Mouse (Mus musculus) G1E (cell line): ENCODE measurements around the gene Lgals12. TPM values are rescaled to one million over a fixed set of nuclear protein-coding genes. Genes with fewer than 3 reads are reported as not detected.

Source experiments
- ATAC-seq: 2 replicates; pipeline ENCODE4 v1.8.0; 2016; ENCODE audit warnings: mild to moderate bottlenecking; ENCODE audit not compliant: insufficient number of reproducible peaks, poor library complexity, low FRiP score, severe bottlenecking; ENCODE audit errors: extremely low read depth
- DNase-seq: peaks from one replicate; pipeline ENCODE4 v3.0.0; 2012; ENCODE audit warnings: low spot score
- H3K27me3 ChIP-seq: 2 replicates; pipeline ENCODE4 v1.6.1; 2012; ENCODE audit warnings: mild to moderate bottlenecking, low read length, inconsistent platforms; ENCODE audit not compliant: insufficient read depth
- H3K36me3 ChIP-seq: replicated peaks from 2 replicates; pipeline ENCODE3; 2012; ENCODE audit warnings: mild to moderate bottlenecking, inconsistent platforms
- H3K4me1 ChIP-seq: 2 replicates; pipeline ENCODE4 v1.6.1; 2012; ENCODE audit warnings: low read depth, low read length, inconsistent platforms, mixed read lengths; ENCODE audit not compliant: insufficient read depth
- H3K4me3 ChIP-seq: 2 replicates; pipeline ENCODE4 v1.5.1; 2012; ENCODE audit warnings: low read depth, mild to moderate bottlenecking, inconsistent platforms, low read length, moderate library complexity, mixed read lengths
- H3K9me3 ChIP-seq: replicated peaks from 2 replicates; pipeline ENCODE4 v1.6.1; 2012; ENCODE audit warnings: inconsistent platforms
- CTCF ChIP-seq: IDR thresholded peaks from 2 replicates; pipeline ENCODE4 v1.5.1; 2012; ENCODE audit warnings: low read depth, low read length, inconsistent platforms, mixed read lengths
- GATA1 ChIP-seq: IDR thresholded peaks from 2 replicates; pipeline ENCODE4 v1.6.1; 2012; ENCODE audit warnings: borderline replicate concordance, low read length, inconsistent platforms, mixed read lengths
- GATA2 ChIP-seq: IDR thresholded peaks from 2 replicates; pipeline ENCODE4 v1.6.1; 2012; ENCODE audit warnings: low read depth, low read length, inconsistent platforms, borderline replicate concordance
- POLR2AphosphoS5 ChIP-seq: IDR thresholded peaks from 2 replicates; pipeline ENCODE4 v1.6.1; 2012; ENCODE audit warnings: low read depth, low read length, inconsistent platforms; ENCODE audit not compliant: insufficient replicate concordance
- TAL1 ChIP-seq: conservative IDR thresholded peaks from 2 replicates; pipeline ENCODE4 v1.6.1; 2012; ENCODE audit warnings: low read depth, low read length, inconsistent platforms, mixed read lengths
- polyA plus RNA-seq: library from polyadenylated mRNA; stranded (reverse); fragments of >175 nt; gene quantifications from 2 replicates; pipeline ENCODE4 v1.2.3, GENCODE M21; 2012
- total RNA-seq, 2 experiments: library from RNA; stranded (forward) in 1 of 2; stranded (reverse) in 1 of 2; fragments of 200-1000 nt in 1 of 2; fragments of >200 nt in 1 of 2; fragmentation: Nextera tagmentation in 1 of 2; gene quantifications; 2 replicates each; pipeline ENCODE4 v1.2.3; 2014 to 2017

Gene Lgals12
- total and polyA plus RNA-seq, 3 experiments = not detected

DNA sequence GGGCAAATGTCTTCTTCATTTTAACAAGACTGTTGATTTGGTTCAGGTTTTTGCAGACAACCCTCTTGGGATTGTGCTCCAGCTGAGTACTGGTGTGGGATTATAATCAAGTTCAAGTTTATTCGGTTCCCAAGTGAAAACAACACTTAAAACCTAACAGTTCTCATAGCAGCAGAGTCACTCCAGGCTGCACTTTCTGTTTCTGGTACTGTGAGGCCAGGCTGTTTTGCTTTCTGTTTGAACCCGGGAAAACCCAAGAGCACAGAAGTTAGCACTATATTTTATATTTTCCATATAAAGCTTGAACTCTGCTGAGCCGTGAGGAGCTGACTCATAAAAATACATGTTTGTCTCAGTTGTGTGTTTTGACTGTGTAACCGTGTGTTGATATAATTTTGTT is 48.3 kb downstream of the Lgals12 start:
- Histone ChIP-seq H3K4me3 (no peak overlapping the region), H3K27me3 (peaks cover 20% of the 10 kb centered on the region), H3K4me1 (no peaks in the 10 kb centered on the region), H3K9me3 (no peaks in the 10 kb centered on the region), H3K36me3 (no peaks in the 10 kb centered on the region)
- TF ChIP-seq TAL1 (no peak), POLR2AphosphoS5 (no peak), GATA1 (no peak), GATA2 (no peak), CTCF (no peak)
- ATAC-seq (no peak), DNase-seq (no peak)

DNA sequence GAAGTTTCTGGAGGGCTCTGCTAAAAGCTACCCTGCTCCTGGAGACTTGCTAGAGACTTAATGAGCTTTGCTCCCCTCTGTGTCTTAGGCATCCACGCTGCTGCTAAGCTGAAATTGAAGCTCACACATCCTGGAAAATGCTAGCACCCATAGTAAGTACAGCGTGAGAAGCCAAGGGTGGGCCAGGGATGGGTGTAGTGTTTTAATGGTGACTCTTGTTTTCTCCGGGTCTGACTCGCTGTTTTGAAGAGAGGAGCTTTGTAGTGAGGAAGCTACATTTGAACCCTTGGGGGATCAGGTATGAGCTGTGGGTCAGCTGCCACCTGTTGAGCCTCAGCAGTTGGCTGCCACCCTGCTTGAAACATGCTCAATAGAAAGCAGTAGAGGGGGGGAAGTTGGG is 49.1 kb downstream of the Lgals12 start:
- DNase-seq (no peak), ATAC-seq (no peak)
- TF ChIP-seq GATA1 (no peak), TAL1 (no peak), POLR2AphosphoS5 (no peak), CTCF (no peak), GATA2 (no peak)
- Histone ChIP-seq H3K27me3 (peaks cover 20% of the 10 kb centered on the region), H3K9me3 (no peaks in the 10 kb centered on the region), H3K36me3 (no peaks in the 10 kb centered on the region), H3K4me3 (no peak overlapping the region), H3K4me1 (no peaks in the 10 kb centered on the region)

DNA sequence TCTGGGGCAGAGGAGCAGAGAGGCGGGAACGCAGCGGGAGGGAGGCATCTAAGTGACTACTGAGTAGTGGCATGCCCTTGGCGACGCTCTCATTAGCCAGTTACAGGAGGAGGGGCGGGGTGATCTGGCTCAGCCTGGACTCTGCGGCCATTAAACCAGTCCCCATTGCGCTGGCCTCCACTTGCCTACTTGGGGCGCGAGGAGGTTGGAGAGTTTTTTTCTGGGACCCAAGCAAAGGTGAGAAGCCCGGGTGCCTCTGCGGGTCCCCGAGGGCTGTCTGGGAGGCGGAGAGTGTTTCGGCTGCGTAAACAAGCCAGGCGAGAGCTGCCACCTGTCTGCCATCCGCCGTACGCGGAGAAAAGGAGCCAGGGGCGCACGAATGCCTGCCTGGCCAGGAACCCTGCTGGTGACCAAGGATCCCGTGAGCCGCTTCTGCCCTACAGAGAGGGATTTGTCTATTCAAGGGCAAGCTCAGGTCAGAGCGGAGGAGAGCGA is 49.6 kb downstream of the Lgals12 start, which contains the start of gene Pla2g16:
Gene Pla2g16 (plus strand): TSS at position 132 of the 495 bp plus-strand sequence.
- ATAC-seq (no peak), DNase-seq (no peak)
- Histone ChIP-seq H3K4me1 (no peaks in the 10 kb centered on the region), H3K9me3 (no peaks in the 10 kb centered on the region), H3K27me3 (peaks cover 20% of the 10 kb centered on the region), H3K4me3 (no peak within 1 kb of the TSS), H3K36me3 (no peaks in the 10 kb centered on the region)
- TF ChIP-seq GATA2 = no peak
- no peak for TF ChIP-seq CTCF
- no peak for TF ChIP-seq POLR2AphosphoS5
- TF ChIP-seq TAL1 = no peak
- no peak for TF ChIP-seq GATA1

DNA sequence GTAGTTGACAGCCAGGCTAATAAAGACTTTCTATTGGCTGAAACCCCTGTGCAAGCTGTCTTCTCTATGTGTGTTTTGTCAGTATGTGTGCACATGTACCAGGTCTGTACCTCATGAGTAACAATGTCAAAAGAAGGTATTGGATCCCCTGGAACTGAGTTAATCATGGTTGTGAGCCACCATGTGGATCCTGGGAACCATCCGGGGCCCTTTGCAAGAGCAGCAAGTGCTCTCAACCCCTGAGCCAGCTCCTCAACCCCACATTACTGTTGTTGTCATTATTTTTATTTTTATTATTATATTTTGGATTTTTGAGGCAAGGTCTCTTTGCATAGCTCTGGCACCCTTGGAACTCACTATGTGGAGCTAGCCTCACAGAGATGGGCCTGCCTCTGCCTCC is 50.4 kb downstream of the Lgals12 start:
- DNase-seq = no peak
- peaks cover 20% of the 10 kb centered on the region for H3K27me3 ChIP-seq
- ATAC-seq = no peak
- no peak for TF ChIP-seq TAL1
- TF ChIP-seq CTCF = no peak
- H3K4me1 ChIP-seq = no peaks in the 10 kb centered on the region
- H3K9me3 ChIP-seq = no peaks in the 10 kb centered on the region
- no peaks in the 10 kb centered on the region for H3K36me3 ChIP-seq
- H3K4me3 ChIP-seq = no peak overlapping the region

DNA sequence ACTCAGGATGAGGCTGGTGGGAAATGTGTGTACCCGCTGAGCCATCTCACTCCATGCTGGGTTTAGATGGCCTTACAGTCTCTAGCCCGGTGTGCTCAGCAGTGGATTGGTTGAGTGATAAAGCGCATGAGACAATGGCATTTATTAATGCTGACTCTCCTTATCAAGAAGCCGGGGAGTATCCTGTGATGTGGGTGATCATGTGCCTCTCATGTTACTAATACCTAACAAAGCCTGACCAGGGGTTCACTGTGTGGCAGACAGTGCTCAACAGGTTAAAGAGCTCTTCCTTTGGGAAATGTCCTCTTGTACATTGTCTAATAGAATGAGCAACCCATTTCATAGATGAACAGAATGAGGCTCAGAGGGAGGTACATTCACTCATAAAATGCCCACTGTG is 52.1 kb downstream of the Lgals12 start:
- TF ChIP-seq POLR2AphosphoS5 (no peak), TAL1 (no peak), GATA2 (no peak), GATA1 (no peak), CTCF (no peak)
- Histone ChIP-seq H3K36me3 (no peaks in the 10 kb centered on the region), H3K27me3 (peaks cover 18% of the 10 kb centered on the region), H3K4me3 (no peak overlapping the region), H3K9me3 (no peaks in the 10 kb centered on the region), H3K4me1 (no peaks in the 10 kb centered on the region)
- no peak for ATAC-seq
- DNase-seq = no peak

DNA sequence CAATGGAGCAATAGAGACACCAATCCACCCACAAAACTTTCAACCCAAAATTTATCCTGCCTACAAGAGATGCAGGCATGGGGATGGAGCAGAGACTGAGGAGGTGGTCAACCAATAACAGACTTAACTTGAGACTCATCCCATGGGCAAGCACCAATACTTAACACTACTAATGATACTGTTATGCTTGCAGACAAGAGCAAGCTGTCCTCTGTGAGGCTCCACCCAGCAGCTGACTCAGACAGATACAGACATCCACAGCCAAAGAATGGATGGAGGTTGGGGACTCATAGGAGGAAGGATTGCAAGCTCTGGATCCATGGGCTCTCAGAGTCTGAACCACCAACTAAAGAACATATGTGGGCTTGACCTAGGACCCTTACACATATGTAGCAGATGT is 53.6 kb downstream of the Lgals12 start:
- ATAC-seq = no peak
- H3K4me3 ChIP-seq = no peak overlapping the region
- DNase-seq = no peak
- H3K9me3 ChIP-seq = no peaks in the 10 kb centered on the region
- H3K4me1 ChIP-seq = no peaks in the 10 kb centered on the region
- H3K27me3 ChIP-seq = peaks cover 12% of the 10 kb centered on the region
- TF ChIP-seq CTCF (no peak), GATA1 (no peak), TAL1 (no peak)
- no peaks in the 10 kb centered on the region for H3K36me3 ChIP-seq

DNA sequence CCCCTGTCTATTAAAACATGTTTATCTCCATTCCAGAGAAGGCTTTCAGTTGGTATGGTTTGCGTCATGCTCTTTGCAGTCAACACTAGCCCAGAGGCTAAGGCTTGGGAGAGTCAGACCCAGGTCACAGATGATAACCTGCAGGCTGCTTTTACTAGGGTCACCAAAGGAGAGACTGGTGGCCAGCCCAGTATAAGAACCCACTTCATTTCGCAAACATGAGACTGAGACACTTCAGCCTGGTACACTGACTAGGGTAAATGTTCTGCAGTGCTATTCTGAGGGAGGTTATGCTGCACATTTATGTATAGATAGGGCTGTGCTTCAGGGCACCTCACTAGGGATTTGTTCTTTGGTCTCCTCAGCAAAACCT is 54.7 kb downstream of the Lgals12 start:
- H3K4me1 ChIP-seq = no peaks in the 10 kb centered on the region
- H3K4me3 ChIP-seq = no peak overlapping the region
- ATAC-seq = no peak
- no peaks in the 10 kb centered on the region for H3K36me3 ChIP-seq
- no peaks in the 10 kb centered on the region for H3K9me3 ChIP-seq
- no peak for DNase-seq
- peaks cover 12% of the 10 kb centered on the region for H3K27me3 ChIP-seq
- TF ChIP-seq TAL1 (no peak), POLR2AphosphoS5 (no peak), GATA2 (no peak), GATA1 (no peak)
